Mouse (Mus musculus) lung, postnatal 4 days (tissue): ENCODE results near the gene Adam26b.
"Not testable (repeated sequence)": the region's sequence is repeated elsewhere in the genome, so short reads cannot be mapped to it uniquely, and the experiment has no call there.

Experiments
- DNase-seq, 2 experiments: peaks; one replicate each; pipeline ENCODE4 v3.0.0; 2021

Gene Adam26b

GRCm38 (mm10) chr8:43528006-43528405 is at the start of gene Adam26b:
TSS of gene Adam26b (minus strand) at chr8:43528106.
- not testable (repeated sequence) for DNase-seq

- not testable (repeated sequence) for DNase-seq
Observed at GRCm38 (mm10) chr8:43576607-43577006, 48.7 kb upstream of the Adam26b start, which contains the start of gene Adam26a. TSS of gene Adam26a (minus strand) at chr8:43576707.
